Mouse (Mus musculus) intestine, embryonic 15.5 days (tissue): ENCODE data around the gene Rnf208. TPM values are rescaled to one million over a fixed set of nuclear protein-coding genes. Genes with fewer than 3 reads are reported as not detected.

Experiments
- ATAC-seq: fragments of 200-750 bp; cut with Nextera tagmentation; 2 replicates; pipeline ENCODE4 v1.8.0; 2017; ENCODE audit warnings: moderate TSS enrichment, moderate library complexity
- H3K27ac ChIP-seq: fragments of 300-500 bp; sonication (generic); 2 replicates; pipeline ENCODE4 v1.5.1; 2015; ENCODE audit warnings: mild to moderate bottlenecking, inconsistent platforms
- H3K27me3 ChIP-seq: fragments of 300-500 bp; sonication (generic); replicated peaks from 2 replicates; pipeline ENCODE4 v1.6.1; 2015; ENCODE audit warnings: inconsistent platforms
- H3K36me3 ChIP-seq: fragments of 300-500 bp; sonication (generic); 2 replicates; pipeline ENCODE4 v1.6.1; 2015; ENCODE audit warnings: inconsistent platforms
- H3K4me1 ChIP-seq: fragments of 300-500 bp; sonication (generic); replicated peaks from 2 replicates; pipeline ENCODE4 v1.6.1; 2015; ENCODE audit warnings: inconsistent platforms
- H3K4me2 ChIP-seq: fragments of 300-500 bp; sonication (generic); replicated peaks from 2 replicates; pipeline ENCODE4 v1.6.1; 2015; ENCODE audit warnings: mild to moderate bottlenecking, inconsistent platforms
- H3K4me3 ChIP-seq: fragments of 300-500 bp; sonication (generic); replicated peaks from 2 replicates; pipeline ENCODE4 v1.5.1; 2015; ENCODE audit warnings: inconsistent platforms
- H3K9ac ChIP-seq: fragments of 300-500 bp; sonication (generic); 2 replicates; pipeline ENCODE4 v1.6.1; 2015; ENCODE audit warnings: inconsistent platforms
- H3K9me3 ChIP-seq: fragments of 300-500 bp; sonication (generic); 2 replicates; pipeline ENCODE4 v1.6.1; 2016; ENCODE audit warnings: inconsistent platforms
- WGBS: fragments of 180-500 bp; shearing (Covaris S2); methylation state at CpG from one replicate; pipeline ENCODE4 v1.1.7; 2015; 5-methylcytosine and 5-hydroxymethylcytosine counted together
- polyA plus RNA-seq: library from polyadenylated mRNA; unstranded; fragments of >200 nt; fragmentation: Nextera tagmentation; extraction: Ambion mirVana; gene quantifications from 2 replicates; pipeline ENCODE4 v1.2.1, GENCODE M21; 2015

The Rnf208 gene
- polyA plus RNA-seq, 1 experiment from 2014 or later, result 19.0 TPM

DNA sequence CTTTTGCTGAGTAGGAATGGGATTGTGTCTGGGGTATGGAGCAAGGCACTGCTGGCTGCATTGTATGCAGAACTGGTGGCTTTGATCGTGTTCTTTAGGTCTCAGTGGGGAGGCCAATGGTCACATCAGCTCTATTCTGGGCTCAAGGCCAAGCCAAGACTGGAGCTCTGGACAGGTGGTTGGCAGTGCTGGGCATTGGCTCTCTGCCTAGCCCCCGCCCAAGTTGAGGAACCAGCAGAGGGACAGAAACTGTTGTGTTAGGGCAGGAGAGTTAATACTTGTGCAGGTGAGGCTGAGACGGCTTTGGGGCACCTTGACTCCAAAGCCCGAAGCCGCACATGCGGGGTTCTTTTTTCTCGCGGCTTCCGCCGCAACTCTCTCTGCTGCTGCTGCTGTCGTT is 47.6 kb downstream of the Rnf208 start, which contains the start of gene Lrrc26:
Gene Lrrc26, plus strand, starts transcription at position 265 of the 400 bp plus-strand sequence.
- H3K9ac ChIP-seq, result no peak within 1 kb of the TSS
- H3K4me1 ChIP-seq, result peaks cover 29% of the 10 kb centered on the region
- H3K27ac ChIP-seq, result no peak within 1 kb of the TSS

DNA sequence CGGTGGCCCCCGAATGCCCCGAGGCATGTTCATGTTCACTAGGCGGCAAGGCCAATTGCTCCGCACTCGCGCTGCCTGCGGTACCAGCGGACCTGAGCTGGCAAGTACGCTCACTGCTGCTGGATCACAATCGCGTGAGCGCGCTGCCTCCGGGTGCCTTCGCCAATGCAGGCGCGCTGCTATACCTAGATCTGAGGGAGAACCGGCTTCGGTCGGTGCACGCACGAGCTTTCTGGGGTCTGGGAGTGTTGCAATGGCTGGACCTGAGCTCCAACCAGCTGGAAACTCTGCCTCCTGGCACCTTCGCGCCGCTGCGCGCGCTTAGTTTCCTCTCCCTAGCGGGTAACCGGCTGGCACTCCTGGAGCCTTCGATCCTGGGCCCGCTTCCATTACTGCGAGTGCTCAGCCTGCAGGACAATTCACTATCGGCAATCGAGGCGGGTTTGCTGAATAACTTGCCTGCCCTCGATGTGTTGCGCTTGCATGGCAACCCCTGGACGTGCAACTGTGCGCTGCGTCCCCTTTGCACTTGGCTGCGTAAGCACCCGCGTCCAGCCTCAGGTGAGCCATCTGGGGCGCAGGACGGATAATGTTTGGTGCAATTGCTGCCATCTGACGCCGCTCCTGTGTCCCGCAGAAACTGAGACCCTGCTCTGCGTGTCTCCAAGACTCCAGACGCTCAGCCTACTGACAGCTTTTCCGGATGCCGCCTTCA is 48.2 kb downstream of the Rnf208 start:
- Histone ChIP-seq H3K4me3 (peak overlapping the region; percentile 16), H3K9me3 (no peaks in the 10 kb centered on the region), H3K4me2 (peak overlapping the region; percentile 68), H3K27ac (no peak overlapping the region), H3K36me3 (no peaks in the 10 kb centered on the region), H3K4me1 (peaks cover 27% of the 10 kb centered on the region), H3K9ac (no peak overlapping the region), H3K27me3 (peaks cover 71% of the 10 kb centered on the region)
- 2% methylated on average over 54 of the region's 54 CpGs for WGBS
- ATAC-seq, result no peak

More for the DNA sequence above, 47.6 kb downstream of the Rnf208 start, which contains the start of gene Lrrc26:
- H3K36me3 ChIP-seq, result peaks cover 3% of the 10 kb centered on the region; the same call in 1 of the 2 replicates
- H3K4me3 ChIP-seq, result peak within 1 kb of the TSS; percentile 16
- H3K9me3 ChIP-seq, result no peaks in the 10 kb centered on the region
- peak within 1 kb of the TSS; percentile 68 for H3K4me2 ChIP-seq
- H3K27me3 ChIP-seq, result peaks cover 65% of the 10 kb centered on the region
- WGBS, result 9% methylated on average over 11 of the region's 11 CpGs
- ATAC-seq, result no peak

DNA sequence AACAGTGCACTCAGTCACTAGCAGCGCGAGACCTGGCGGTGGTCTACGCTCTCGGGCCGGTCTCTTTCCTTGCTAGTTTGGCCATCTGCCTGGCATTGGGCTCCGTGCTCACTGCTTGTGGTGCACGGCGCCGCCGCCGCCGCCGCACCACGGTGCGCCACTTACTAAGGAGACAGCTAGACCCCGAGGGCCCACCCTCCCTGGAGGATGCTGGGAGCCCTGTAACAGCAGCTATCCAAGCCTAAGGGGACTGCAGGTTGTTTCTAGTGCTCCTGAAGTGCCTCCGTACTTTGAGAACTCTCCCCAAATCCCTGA is 48.7 kb downstream of the Rnf208 start:
- Histone ChIP-seq H3K27me3 (peaks cover 76% of the 10 kb centered on the region), H3K9ac (no peak overlapping the region), H3K4me1 (peaks cover 22% of the 10 kb centered on the region), H3K9me3 (no peaks in the 10 kb centered on the region), H3K4me2 (peak overlapping the region; percentile 68), H3K36me3 (no peaks in the 10 kb centered on the region), H3K4me3 (peak overlapping the region; percentile 16), H3K27ac (no peak overlapping the region)
- no peak for ATAC-seq
- 2% methylated on average over 18 of the region's 18 CpGs for whole genome bisulfite sequencing

DNA sequence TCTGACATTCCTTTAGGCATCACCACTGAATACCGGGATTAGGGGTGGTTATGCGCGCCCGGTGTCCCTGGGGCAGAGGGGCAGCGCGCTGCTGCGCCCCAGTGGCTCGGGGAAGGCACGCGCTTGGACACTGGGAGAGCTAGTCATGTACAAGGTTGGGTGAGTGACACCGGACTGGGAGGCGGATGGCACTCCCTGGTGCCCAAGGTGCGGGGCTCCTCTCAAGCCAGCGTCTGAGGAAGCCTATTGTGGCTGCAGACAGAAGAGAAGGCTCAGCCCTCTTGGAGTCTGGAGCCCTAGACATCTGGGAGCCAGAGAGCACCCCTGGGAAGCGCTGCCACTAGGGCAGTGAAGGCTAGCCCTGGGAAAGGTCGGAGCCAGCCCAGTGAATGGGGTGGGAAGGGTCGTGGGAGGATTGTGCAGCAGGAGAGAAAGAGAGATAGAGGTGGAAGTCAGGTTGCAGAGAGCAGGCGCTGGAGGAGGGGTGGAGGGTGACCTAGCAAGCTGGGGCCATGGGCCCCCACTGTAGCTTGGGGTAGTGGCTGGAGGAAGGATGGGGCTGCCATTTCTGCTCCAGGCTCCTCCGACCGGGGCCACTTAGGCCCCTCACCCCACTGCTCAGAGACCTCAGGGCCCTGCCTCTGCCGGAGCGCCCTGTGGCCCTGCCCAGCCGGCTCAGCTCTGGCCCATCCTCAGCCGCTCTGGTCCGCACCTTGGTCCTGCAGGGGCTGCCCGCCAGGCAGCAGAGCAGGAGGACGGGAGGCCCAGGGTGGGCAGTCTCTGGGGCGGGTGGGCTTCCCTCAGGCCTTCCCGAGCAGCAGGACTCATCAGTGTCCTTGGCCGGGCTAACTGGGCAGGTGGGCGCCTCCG is 49.4 kb downstream of the Rnf208 start:
- Histone ChIP-seq H3K4me1 (peaks cover 18% of the 10 kb centered on the region), H3K27me3 (peaks cover 80% of the 10 kb centered on the region), H3K9me3 (no peaks in the 10 kb centered on the region), H3K36me3 (no peaks in the 10 kb centered on the region), H3K4me2 (peak overlapping the region; percentile 68), H3K9ac (no peak overlapping the region), H3K27ac (no peak overlapping the region), H3K4me3 (peak overlapping the region; percentile 35)
- ATAC-seq, result peak; percentile 5; the same call in 1 of the 2 replicates
- WGBS, result 5% methylated on average over 32 of the region's 32 CpGs

DNA sequence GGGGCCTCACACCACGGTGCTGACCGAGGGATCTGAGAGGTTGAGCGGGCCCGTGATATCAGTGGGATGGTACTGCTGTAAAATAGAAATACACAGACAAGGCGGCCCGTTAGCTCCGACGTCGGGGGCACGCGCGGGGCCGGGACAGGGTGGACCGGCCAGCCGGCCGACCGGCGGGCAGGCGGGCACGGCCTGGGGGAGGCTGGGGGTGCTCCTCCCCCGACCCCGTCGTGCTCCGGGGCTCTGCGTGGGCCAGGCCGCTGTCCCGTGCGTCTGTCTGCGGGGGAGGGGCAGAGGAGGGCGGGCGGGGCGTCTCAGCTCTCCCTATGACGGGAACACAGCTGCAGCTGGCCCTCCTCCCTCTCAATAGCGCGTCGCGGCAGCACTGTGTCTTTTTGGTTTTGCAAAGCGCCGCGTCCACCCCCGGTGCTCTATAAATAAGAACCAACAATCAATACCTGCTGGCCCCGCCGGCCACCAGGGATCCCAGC is 50.0 kb downstream of the Rnf208 start:
- Histone ChIP-seq H3K9ac (0 out of 2 replicates have a peak overlapping the region, but pooled peaks have one; percentile 3), H3K9me3 (no peaks in the 10 kb centered on the region), H3K27me3 (peaks cover 85% of the 10 kb centered on the region), H3K4me3 (peak overlapping the region; percentile 35), H3K36me3 (no peaks in the 10 kb centered on the region), H3K27ac (no peak overlapping the region), H3K4me1 (peaks cover 18% of the 10 kb centered on the region), H3K4me2 (peak overlapping the region; percentile 68)
- WGBS, result 3% methylated on average over 43 of the region's 43 CpGs
- ATAC-seq, result peak; percentile 25

DNA sequence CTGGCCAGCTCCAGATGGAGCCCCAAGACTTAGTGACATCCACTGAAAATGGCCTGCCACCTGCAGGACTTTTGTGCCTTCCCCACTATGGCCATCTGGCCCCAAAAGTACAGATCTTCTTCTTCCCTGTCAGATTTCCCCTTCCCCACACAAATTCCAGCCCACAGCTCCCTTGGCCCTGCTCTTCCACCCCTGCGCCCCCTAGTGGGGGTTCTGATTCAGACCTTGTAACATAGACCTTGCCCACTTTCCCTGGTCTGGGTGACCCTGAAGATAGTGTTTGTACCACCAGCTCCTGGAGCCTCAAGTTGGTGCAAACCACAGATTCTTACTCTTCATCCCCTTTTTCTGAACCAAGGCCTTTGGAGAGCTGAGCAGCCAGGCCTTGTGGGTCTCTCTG is 50.8 kb downstream of the Rnf208 start:
- WGBS, result 0% methylated on average over 1 of the region's 1 CpGs
- Histone ChIP-seq H3K27me3 (peaks cover 90% of the 10 kb centered on the region), H3K4me1 (peaks cover 18% of the 10 kb centered on the region), H3K9ac (no peak overlapping the region), H3K36me3 (no peaks in the 10 kb centered on the region), H3K27ac (no peak overlapping the region), H3K4me3 (no peak overlapping the region), H3K9me3 (no peaks in the 10 kb centered on the region), H3K4me2 (no peak overlapping the region; the same call in 1 of the 2 replicates)
- 0 out of 2 replicates have a peak, but pooled peaks have one; percentile 51 for ATAC-seq

DNA sequence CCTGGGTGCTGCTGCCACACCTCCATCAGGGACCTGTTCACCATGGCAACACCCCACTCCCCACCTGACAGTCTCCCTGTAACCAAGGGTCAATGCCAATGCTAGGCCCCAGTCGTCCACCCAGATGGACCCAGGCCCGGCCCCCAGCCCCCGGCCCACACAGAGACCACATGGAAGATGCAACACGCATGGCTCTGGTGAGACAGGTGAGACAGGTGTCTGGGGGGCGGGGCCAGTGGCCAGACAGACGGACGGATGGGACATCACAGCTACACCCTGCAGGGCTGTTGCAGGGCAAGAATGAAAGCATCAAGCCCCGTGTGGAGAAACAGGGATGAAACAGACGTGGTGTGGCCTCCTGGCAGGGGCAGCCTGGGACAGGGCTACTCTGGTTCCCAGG is 51.7 kb downstream of the Rnf208 start:
- H3K4me2 ChIP-seq, result no peak overlapping the region
- WGBS, result 74% methylated on average over 9 of the region's 9 CpGs
- ATAC-seq, result no peak
- H3K36me3 ChIP-seq, result no peaks in the 10 kb centered on the region
- H3K4me3 ChIP-seq, result no peak overlapping the region
- no peaks in the 10 kb centered on the region for H3K9me3 ChIP-seq
- no peak overlapping the region for H3K27ac ChIP-seq
- peaks cover 81% of the 10 kb centered on the region for H3K27me3 ChIP-seq
- no peak overlapping the region for H3K9ac ChIP-seq
- peaks cover 18% of the 10 kb centered on the region for H3K4me1 ChIP-seq

Other genes starting within 250 kb of the Rnf208 start
- gene Nsmf, start 187.9 kb upstream of the Rnf208 start, polyA plus RNA-seq, result 48.8 and 50.6 TPM in 2 replicates
- gene Entpd8, start 162.0 kb upstream of the Rnf208 start, polyA plus RNA-seq, result 8.9 and 11.7 TPM in 2 replicates
- gene Noxa1, start 147.1 kb upstream of the Rnf208 start, polyA plus RNA-seq, result 5.6 and 10.0 TPM in 2 replicates
- 14.3 and 19.3 TPM in 2 replicates for gene Nrarp, start 61.5 kb upstream of the Rnf208 start, polyA plus RNA-seq
- gene Tor4a, start 45.4 kb upstream of the Rnf208 start, polyA plus RNA-seq, result 16.4 and 18.5 TPM in 2 replicates
- 94.8 and 106 TPM in 2 replicates for gene Nelfb, start 30.8 kb upstream of the Rnf208 start, polyA plus RNA-seq
- gene Stpg3, start 27.6 kb upstream of the Rnf208 start, polyA plus RNA-seq, result not detected in 2 replicates
- gene Fam166a, start 23.5 kb upstream of the Rnf208 start, polyA plus RNA-seq, result not detected in 2 replicates
- 600 and 657 TPM in 2 replicates for gene Tubb4b, start 17.6 kb upstream of the Rnf208 start, polyA plus RNA-seq
- 5.0 and 5.6 TPM in 2 replicates for gene Slc34a3, start 7.9 kb upstream of the Rnf208 start, polyA plus RNA-seq
- gene Rnf224, start 5.5 kb upstream of the Rnf208 start, polyA plus RNA-seq, result 0.14 and 0.29 TPM in 2 replicates
- 1.4 and 2.3 TPM in 2 replicates for gene Cysrt1, start 197 bp downstream of the Rnf208 start, polyA plus RNA-seq
- gene AL732309.1, start 4.6 kb downstream of the Rnf208 start, polyA plus RNA-seq, result 4.3 and 5.5 TPM in 2 replicates
- gene Tmem203, start 13.2 kb downstream of the Rnf208 start, polyA plus RNA-seq, result 22.8 and 23.2 TPM in 2 replicates
- gene Tprn, start 20.4 kb downstream of the Rnf208 start, polyA plus RNA-seq, result 20.7 and 23.6 TPM in 2 replicates
- 200 and 212 TPM in 2 replicates for gene Ssna1, start 30.2 kb downstream of the Rnf208 start, polyA plus RNA-seq
- 95.8 and 103 TPM in 2 replicates for gene Anapc2, start 30.2 kb downstream of the Rnf208 start, polyA plus RNA-seq
- not detected in 2 replicates for gene Tmem210, start 45.9 kb downstream of the Rnf208 start, polyA plus RNA-seq
- 0.43 and 1.8 TPM in 2 replicates for gene Lrrc26, start 47.7 kb downstream of the Rnf208 start, polyA plus RNA-seq
- gene Grin1, start 76.9 kb downstream of the Rnf208 start, polyA plus RNA-seq, result 1.4 TPM in 2 replicates
- gene Man1b1, start 90.1 kb downstream of the Rnf208 start, polyA plus RNA-seq, result 40.2 and 40.8 TPM in 2 replicates
- 46.0 and 48.6 TPM in 2 replicates for gene Dpp7, start 114.1 kb downstream of the Rnf208 start, polyA plus RNA-seq
- 105 and 122 TPM in 2 replicates for gene Uap1l1, start 123.4 kb downstream of the Rnf208 start, polyA plus RNA-seq
- 46.8 and 48.8 TPM in 2 replicates for gene Sapcd2, start 130.1 kb downstream of the Rnf208 start, polyA plus RNA-seq
- gene Entpd2, start 153.6 kb downstream of the Rnf208 start, polyA plus RNA-seq, result 12.1 and 15.6 TPM in 2 replicates
- gene Npdc1, start 157.1 kb downstream of the Rnf208 start, polyA plus RNA-seq, result 40.9 and 48.2 TPM in 2 replicates
- gene Fut7, start 181.0 kb downstream of the Rnf208 start, polyA plus RNA-seq, result 0.18 TPM in 1 of 2 replicates, not detected in the other
- gene Abca2, start 186.4 kb downstream of the Rnf208 start, polyA plus RNA-seq, result 2.8 and 3.7 TPM in 2 replicates
- gene Clic3, start 214.6 kb downstream of the Rnf208 start, polyA plus RNA-seq, result 2.2 and 3.0 TPM in 2 replicates
- gene Paxx, start 218.8 kb downstream of the Rnf208 start, polyA plus RNA-seq, result 28.0 and 33.2 TPM in 2 replicates
- gene Ptgds, start 227.8 kb downstream of the Rnf208 start, polyA plus RNA-seq, result 4.6 and 5.8 TPM in 2 replicates